Mouse (Mus musculus) C2C12 (cell line): ENCODE data around the gene Wwox. TPM values are rescaled to one million over a fixed set of nuclear protein-coding genes. Genes with fewer than 3 reads are reported as not detected.

Experiments
- H3K27me3 ChIP-seq: one replicate; pipeline ENCODE4 v1.6.1; 2011; ENCODE audit not compliant: control insufficient read depth, insufficient read depth, insufficient read length
- H3K36me3 ChIP-seq: one replicate; pipeline ENCODE4 v1.6.1; 2011; ENCODE audit not compliant: control insufficient read depth, insufficient read depth
- H3K4me3 ChIP-seq: one replicate; pipeline ENCODE4 v1.5.1; 2011; ENCODE audit warnings: mild to moderate bottlenecking, control low read depth; ENCODE audit not compliant: poor library complexity, insufficient read depth, severe bottlenecking
- H3K79me2 ChIP-seq: one replicate; pipeline ENCODE4 v1.6.1; 2011; ENCODE audit not compliant: control insufficient read depth, insufficient read depth
- H3K79me3 ChIP-seq: one replicate; pipeline ENCODE4 v1.6.1; 2011; ENCODE audit warnings: low read depth, control low read depth
- H3ac ChIP-seq: one replicate; pipeline ENCODE3; 2011; ENCODE audit warnings: low read depth; ENCODE audit not compliant: control insufficient read depth, insufficient read length
- CEBPB ChIP-seq: IDR thresholded peaks from one replicate; pipeline ENCODE4 v1.6.1; 2011; ENCODE audit warnings: low read depth, mild to moderate bottlenecking, control low read depth, moderate library complexity
- CTCF ChIP-seq: IDR thresholded peaks from one replicate; pipeline ENCODE4 v1.5.1; 2011; ENCODE audit not compliant: control insufficient read depth, insufficient read depth, insufficient read length
- FOSL1 ChIP-seq: IDR thresholded peaks from one replicate; pipeline ENCODE4 v1.8.0; 2011; ENCODE audit warnings: mild to moderate bottlenecking, low read length; ENCODE audit not compliant: poor library complexity, insufficient read depth, severe bottlenecking
- MAX ChIP-seq: IDR thresholded peaks from one replicate; pipeline ENCODE4 v1.6.1; 2011; ENCODE audit warnings: mild to moderate bottlenecking, control low read depth
- MYOD1 ChIP-seq: IDR thresholded peaks from one replicate; pipeline ENCODE4 v1.6.1; 2011; ENCODE audit warnings: low read depth; ENCODE audit not compliant: control insufficient read depth, insufficient read length
- MYOG ChIP-seq: IDR thresholded peaks from one replicate; pipeline ENCODE4 v1.6.1; 2011; ENCODE audit not compliant: control insufficient read depth, insufficient read length; ENCODE audit errors: extremely low read depth
- USF1 ChIP-seq: IDR thresholded peaks from one replicate; pipeline ENCODE4 v1.6.1; 2011; ENCODE audit warnings: low read depth, mild to moderate bottlenecking, control low read depth, moderate library complexity
- polyA plus RNA-seq: library from polyadenylated mRNA; unstranded; fragments of >200 nt; fragmentation: generic; extraction: Trizol; gene quantifications from one replicate; pipeline ENCODE4 v1.2.1, GENCODE M21; 2012; ENCODE audit warnings: missing spikeins

The Wwox gene
- polyA plus RNA-seq, 1 experiment: 3.7 TPM

DNA sequence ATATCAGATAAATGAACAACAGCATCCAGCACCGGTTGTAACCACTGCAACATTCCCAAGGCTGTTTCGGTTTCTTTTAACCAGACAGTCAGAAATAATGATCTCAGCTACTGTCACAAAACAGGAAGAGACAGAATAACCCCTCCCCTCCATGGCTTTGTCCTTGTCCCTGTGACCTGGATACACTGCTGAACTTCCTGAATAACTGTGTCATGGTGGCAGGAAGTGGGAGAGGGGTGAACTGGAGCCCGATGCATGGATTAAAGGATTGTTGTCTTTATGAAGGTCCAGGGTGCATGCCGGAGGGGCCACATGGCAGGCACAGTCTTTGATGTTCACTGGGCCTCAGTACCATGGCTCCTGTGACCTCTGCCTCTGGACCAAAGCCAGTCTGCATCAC lies 607.0 kb downstream of the Wwox start:
- H3ac ChIP-seq: no peak overlapping the region
- H3K4me3 ChIP-seq: no peak overlapping the region
- H3K36me3 ChIP-seq: no peaks in the 10 kb centered on the region
- H3K79me3 ChIP-seq: no peaks in the 10 kb centered on the region
- TF ChIP-seq CTCF (no peak), FOSL1 (no peak), MAX (no peak)
- H3K79me2 ChIP-seq: no peaks in the 10 kb centered on the region
- no peaks in the 10 kb centered on the region for H3K27me3 ChIP-seq

GRCm38 (mm10) chr8:115058193-115058835 lies 618.9 kb downstream of the Wwox start:
- H3K36me3 ChIP-seq: no peaks in the 10 kb centered on the region
- no peaks in the 10 kb centered on the region for H3K79me2 ChIP-seq
- no peaks in the 10 kb centered on the region for H3K79me3 ChIP-seq
- H3ac ChIP-seq: no peak overlapping the region
- H3K4me3 ChIP-seq: no peak overlapping the region
- TF ChIP-seq CEBPB: no peak
- TF ChIP-seq MYOG: no peak
- no peak for TF ChIP-seq CTCF
- TF ChIP-seq MAX: no peak
- no peak for TF ChIP-seq MYOD1
- H3K27me3 ChIP-seq: no peaks in the 10 kb centered on the region

GRCm38 (mm10) chr8:115063623-115064022 lies 624.2 kb downstream of the Wwox start:
- Histone ChIP-seq H3ac (no peak overlapping the region), H3K36me3 (no peaks in the 10 kb centered on the region), H3K4me3 (no peak overlapping the region), H3K27me3 (no peaks in the 10 kb centered on the region), H3K79me2 (no peaks in the 10 kb centered on the region), H3K79me3 (no peaks in the 10 kb centered on the region)
- TF ChIP-seq MAX (no peak), MYOG (no peak), MYOD1 (no peak), FOSL1 (no peak), CTCF (no peak), USF1 (no peak), CEBPB (no peak)

DNA sequence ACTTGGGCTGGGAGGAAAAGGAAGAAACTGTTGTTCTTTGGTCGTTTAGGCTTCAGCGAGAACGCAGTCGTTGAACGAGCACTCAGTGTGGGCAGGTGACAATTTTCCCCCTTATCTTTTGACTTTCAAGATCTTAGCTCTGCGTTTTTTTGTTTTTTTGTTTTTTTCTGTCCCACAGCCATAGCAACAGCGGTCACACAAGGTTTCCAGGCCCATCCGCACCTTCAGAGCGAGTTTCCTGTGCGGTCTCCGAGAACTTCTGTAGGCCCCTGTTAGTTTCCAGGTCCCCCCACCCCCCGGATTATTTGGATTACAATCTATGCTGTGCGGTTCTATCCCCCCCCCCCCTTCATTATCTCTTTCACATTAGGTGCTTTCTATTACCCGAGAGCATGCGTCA lies 625.2 kb downstream of the Wwox start:
- TF ChIP-seq MYOD1 (no peak), CEBPB (no peak), CTCF (no peak), USF1 (no peak), MYOG (no peak), MAX (no peak), FOSL1 (no peak)
- Histone ChIP-seq H3K27me3 (no peaks in the 10 kb centered on the region), H3K79me2 (no peaks in the 10 kb centered on the region), H3K79me3 (no peaks in the 10 kb centered on the region), H3ac (no peak overlapping the region), H3K36me3 (no peaks in the 10 kb centered on the region), H3K4me3 (no peak overlapping the region)

GRCm38 (mm10) chr8:115065386-115065785 lies 625.9 kb downstream of the Wwox start:
- TF ChIP-seq MAX: no peak
- TF ChIP-seq FOSL1: no peak
- no peak for TF ChIP-seq USF1
- no peak for TF ChIP-seq CTCF
- TF ChIP-seq MYOG: no peak
- no peak for TF ChIP-seq MYOD1
- TF ChIP-seq CEBPB: no peak
- Histone ChIP-seq H3K79me3 (no peaks in the 10 kb centered on the region), H3K27me3 (no peaks in the 10 kb centered on the region), H3ac (no peak overlapping the region), H3K36me3 (no peaks in the 10 kb centered on the region), H3K4me3 (no peak overlapping the region), H3K79me2 (no peaks in the 10 kb centered on the region)

DNA sequence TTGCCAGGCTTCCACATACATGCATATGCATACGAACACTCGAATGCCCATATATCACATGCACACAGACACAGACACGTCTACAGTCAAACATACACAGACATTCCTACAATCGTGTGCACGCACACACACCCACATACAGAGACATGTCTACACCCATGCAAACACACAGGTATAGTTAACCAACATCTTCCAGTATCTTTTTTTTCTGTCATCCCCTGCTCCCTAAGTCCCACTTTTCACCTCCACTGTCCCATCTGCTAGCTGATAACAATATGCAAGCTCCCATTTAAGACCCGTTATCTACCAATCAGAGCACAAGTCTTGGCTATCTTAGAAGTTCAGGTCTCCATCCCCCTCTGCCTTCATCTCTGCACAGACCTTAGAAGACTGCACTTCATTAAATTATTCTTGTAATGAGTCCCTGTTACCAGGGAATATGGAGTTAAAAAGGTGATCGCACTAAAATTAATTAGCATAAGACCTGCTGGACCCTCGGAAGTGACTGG lies 627.1 kb downstream of the Wwox start:
- no peak overlapping the region for H3K4me3 ChIP-seq
- H3K36me3 ChIP-seq: no peaks in the 10 kb centered on the region
- no peaks in the 10 kb centered on the region for H3K27me3 ChIP-seq
- H3K79me2 ChIP-seq: no peaks in the 10 kb centered on the region
- no peak overlapping the region for H3ac ChIP-seq
- no peak for TF ChIP-seq MYOD1
- H3K79me3 ChIP-seq: no peaks in the 10 kb centered on the region
